Mouse (Mus musculus) olfactory bulb, adult 2 months (tissue): ENCODE measurements around the gene Slc25a21.

ENCODE experiments used
- CTCF ChIP-seq: fragments of 200-500 bp; IDR thresholded peaks from 2 replicates; pipeline ENCODE4 v1.5.1; 2012; ENCODE audit warnings: low read depth, mild to moderate bottlenecking, low read length, moderate library complexity; ENCODE audit not compliant: insufficient read depth
- POLR2A ChIP-seq: fragments of 200-500 bp; IDR thresholded peaks from 2 replicates; pipeline ENCODE4 v1.6.1; 2012; ENCODE audit warnings: mild to moderate bottlenecking, low read depth, low read length, moderate library complexity; ENCODE audit not compliant: insufficient read depth

DNA sequence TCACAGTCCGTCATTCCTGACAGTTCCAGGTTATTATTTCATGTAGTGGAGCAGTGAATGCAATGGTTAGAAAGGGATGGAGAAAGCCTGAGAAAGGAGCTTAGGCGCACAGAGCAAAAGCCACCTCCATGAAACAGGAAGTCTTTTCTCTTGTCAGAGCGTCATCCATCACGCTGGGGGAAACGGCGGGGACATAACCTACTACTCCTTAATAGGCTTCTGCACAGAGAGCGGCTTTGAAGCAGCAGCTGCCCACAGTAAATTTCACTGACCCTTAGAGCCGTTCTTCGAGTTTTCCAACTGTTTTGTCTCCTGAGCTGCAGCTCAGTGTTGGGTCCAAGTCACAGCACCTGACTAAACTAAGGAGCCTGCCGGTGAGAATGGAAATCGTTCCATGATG is 188.3 kb downstream of the Slc25a21 start:
- TF ChIP-seq POLR2A: no peak
- no peak for TF ChIP-seq CTCF
